Mouse (Mus musculus): Measurements from ENCODE around the gene 9530003J23Rik. TPM values are rescaled to one million over a fixed set of nuclear protein-coding genes. Genes with fewer than 3 reads are reported as not detected.
"Not testable (repeated sequence)": the region's sequence is repeated elsewhere in the genome, so short reads cannot be mapped to it uniquely, and the experiment has no call there.

The 9530003J23Rik gene
- polyA plus RNA-seq, 1 experiment from 2014 or later = not detected

DNA sequence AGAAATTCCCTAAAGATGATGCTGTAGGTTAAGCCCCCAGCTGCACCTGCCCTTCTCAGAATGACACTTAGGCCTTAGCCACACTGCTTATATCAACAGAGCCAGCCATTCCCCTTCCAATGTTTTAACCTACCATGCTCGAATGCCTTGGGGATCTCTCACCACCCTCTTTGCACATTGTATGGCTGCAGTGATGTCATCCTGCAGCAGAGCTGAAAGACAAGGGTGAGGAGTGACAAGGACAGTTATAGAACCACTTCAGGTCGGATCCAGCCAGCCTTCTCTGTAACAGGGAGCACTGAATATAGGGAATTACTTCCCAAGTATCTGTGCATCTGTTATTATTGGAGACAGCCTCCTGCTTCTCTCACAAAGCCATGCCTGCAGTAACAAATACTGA is 40.0 kb upstream of the 9530003J23Rik start:
- not testable (repeated sequence) for H3K4me1 ChIP-seq (replicated peaks); H3K9me3 ChIP-seq; H3K36me3 ChIP-seq; H3K27ac ChIP-seq; ATAC-seq; H3K4me2 ChIP-seq (replicated peaks); H3K9ac ChIP-seq; H3K27me3 ChIP-seq (replicated peaks); H3K4me3 ChIP-seq (replicated peaks)
- WGBS = 50% methylated on average over 2 of the region's 2 CpGs

DNA sequence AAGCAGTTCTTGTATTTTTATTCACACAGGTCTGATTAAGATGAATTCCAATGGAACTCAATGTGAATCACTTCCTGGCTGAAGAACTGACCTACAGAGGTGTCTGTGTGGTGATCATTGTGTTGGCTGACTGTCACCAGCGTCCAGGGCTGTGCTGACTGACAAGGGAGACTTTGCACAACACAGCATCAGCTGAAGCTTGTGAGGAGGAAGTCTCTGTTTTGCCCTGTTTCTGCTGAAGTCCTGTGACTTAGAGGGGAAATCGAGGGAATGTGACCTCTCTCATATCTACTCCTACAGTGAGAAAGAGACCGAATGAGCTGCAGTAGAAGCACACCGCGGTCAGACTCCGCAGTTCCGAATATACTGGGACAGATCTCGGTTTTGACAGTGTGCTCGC is 39.3 kb upstream of the 9530003J23Rik start:
- H3K4me2 ChIP-seq (replicated peaks); H3K9me3 ChIP-seq; H3K4me3 ChIP-seq (replicated peaks); H3K4me1 ChIP-seq (replicated peaks); ATAC-seq; H3K27me3 ChIP-seq (replicated peaks); H3K27ac ChIP-seq; H3K36me3 ChIP-seq; H3K9ac ChIP-seq: not testable (repeated sequence)
- WGBS = 85% methylated on average over 9 of the region's 9 CpGs

DNA sequence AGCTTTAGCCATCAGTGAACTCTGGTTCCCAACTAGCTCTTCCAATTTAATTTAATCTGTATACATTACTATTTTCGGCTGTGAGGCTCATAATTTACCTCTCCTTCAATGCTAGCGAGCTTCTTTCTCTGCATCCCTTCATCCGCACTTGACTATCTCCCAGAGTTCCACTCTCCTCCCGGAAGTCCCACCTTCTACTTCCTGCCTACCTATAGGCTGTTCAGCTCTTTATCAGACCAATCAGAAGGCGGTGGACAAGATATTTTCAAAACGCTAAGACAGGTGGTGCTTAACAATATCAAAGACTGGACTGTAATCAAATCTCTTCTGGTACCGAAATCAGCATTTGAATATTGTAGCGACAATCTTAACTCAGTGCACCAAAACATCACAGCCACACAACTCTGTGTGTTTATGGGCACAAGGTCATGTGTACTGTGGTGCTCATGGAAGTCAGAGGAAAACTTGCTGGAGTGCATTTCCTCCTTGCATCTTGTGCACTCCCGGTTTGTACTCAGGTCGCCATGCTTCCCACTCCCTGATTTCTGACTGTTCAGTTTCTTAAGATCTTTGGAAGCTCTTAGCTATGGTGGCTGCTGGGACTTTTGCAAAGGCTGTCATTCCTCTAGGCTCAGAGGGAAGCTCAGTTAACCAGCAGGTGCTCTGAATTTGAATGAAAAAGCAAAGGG is 37.3 kb upstream of the 9530003J23Rik start:
- Histone ChIP-seq H3K27ac (no peak overlapping the region), H3K4me2 (replicated peaks) (no peak overlapping the region), H3K9me3 (no peaks in the 10 kb centered on the region), H3K4me3 (replicated peaks) (no peak overlapping the region), H3K36me3 (no peaks in the 10 kb centered on the region), H3K27me3 (replicated peaks) (no peaks in the 10 kb centered on the region), H3K4me1 (replicated peaks) (no peaks in the 10 kb centered on the region), H3K9ac (no peak overlapping the region)
- ATAC-seq = no peak
- 82% methylated on average over 10 of the region's 10 CpGs for WGBS

DNA sequence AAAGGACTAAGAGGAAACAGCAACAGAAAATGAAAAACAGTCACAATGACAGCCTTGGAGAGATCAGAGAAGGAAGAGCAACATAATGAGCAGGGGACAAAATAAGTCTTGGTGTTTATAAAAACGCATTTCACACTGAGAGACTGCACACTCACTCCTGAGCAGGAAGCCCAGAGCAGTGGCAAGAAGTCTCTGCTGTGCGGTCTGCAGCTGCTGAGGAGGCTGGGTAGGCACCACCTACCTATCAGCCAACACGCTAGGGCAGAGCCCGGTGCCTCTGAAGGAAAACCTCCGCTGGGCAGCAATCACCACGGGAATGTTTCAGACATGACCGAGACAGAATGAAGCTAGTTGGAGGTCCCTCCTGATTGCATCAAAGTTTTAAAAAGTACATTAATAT is 36.1 kb upstream of the 9530003J23Rik start:
- not testable (repeated sequence) for H3K4me3 ChIP-seq (replicated peaks); H3K4me2 ChIP-seq (replicated peaks); H3K9ac ChIP-seq; H3K27me3 ChIP-seq (replicated peaks); H3K36me3 ChIP-seq; H3K4me1 ChIP-seq (replicated peaks); H3K9me3 ChIP-seq; H3K27ac ChIP-seq; ATAC-seq
- WGBS = 78% methylated on average over 4 of the region's 7 CpGs

DNA sequence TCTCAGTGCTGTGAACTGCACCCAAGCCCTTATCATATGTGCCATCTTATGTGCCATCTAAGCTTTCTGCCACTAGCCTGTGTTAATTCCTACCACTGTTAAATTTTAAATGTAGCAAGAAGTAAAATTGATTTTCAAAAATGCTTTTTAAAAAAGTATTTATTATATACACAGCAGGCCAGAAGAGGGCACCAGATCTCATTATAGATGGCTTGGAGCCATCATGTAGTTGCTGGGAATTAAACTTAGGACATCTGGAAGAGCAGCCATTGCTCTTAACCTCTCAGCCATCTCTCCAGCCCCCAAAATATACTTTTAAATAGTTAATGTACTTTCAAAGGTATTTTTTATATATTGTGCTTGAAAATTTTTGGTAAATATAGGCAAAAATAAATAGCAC is 33.5 kb upstream of the 9530003J23Rik start:
- H3K4me3 ChIP-seq (replicated peaks) = no peak overlapping the region
- no peak overlapping the region for H3K9ac ChIP-seq
- no peaks in the 10 kb centered on the region for H3K9me3 ChIP-seq
- no peaks in the 10 kb centered on the region for H3K4me1 ChIP-seq (replicated peaks)
- H3K4me2 ChIP-seq (replicated peaks) = no peak overlapping the region
- H3K36me3 ChIP-seq = no peaks in the 10 kb centered on the region
- no peak for ATAC-seq
- no peaks in the 10 kb centered on the region for H3K27me3 ChIP-seq (replicated peaks)
- H3K27ac ChIP-seq = no peak overlapping the region

DNA sequence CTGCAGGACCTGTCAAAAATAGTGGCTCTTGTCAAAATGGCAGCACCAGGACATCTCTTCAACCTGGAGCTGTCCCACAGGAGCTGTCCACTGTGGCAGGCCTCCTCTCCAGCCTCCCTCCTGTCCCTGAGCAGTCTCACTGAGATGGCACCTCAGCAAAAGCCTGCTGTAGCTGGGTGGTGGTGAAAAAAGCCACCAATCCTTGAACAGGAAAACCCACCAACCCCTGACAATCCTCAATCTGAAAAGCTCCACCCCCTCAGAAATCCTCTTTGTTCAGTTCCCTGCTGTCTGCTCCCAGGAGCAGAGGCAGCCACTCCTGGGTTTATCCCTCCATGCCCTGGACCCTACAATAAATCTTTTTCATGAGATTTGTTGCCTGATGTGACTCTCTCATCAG is 21.4 kb upstream of the 9530003J23Rik start:
- no peaks in the 10 kb centered on the region for H3K9me3 ChIP-seq
- H3K27ac ChIP-seq = no peak overlapping the region
- no peak overlapping the region for H3K4me2 ChIP-seq (replicated peaks)
- H3K9ac ChIP-seq = no peak overlapping the region
- no peak overlapping the region for H3K4me3 ChIP-seq (replicated peaks)
- H3K27me3 ChIP-seq (replicated peaks) = no peaks in the 10 kb centered on the region
- H3K36me3 ChIP-seq = no peaks in the 10 kb centered on the region
- H3K4me1 ChIP-seq (replicated peaks) = no peaks in the 10 kb centered on the region
- ATAC-seq = no peak

DNA sequence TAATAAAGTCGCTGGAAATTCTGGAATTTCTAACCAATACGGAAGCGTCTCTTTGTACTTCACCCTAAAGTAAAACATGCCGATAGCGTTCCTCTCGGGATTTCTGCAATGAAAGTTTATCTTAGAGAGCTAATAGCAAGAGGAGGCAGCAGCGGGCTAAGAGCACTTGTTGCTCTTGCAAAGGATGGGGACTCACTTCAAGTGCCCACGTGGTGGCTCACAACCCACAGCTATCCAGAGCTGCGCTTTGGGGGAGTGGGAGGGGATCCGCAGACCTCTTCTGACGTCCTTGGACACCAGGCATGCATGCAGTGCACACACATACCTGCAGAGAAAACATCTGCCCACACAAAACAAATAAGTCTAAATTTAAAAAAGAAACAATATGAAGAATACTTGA is 2.6 kb downstream of the 9530003J23Rik start:
- Histone ChIP-seq H3K27ac (no peak overlapping the region), H3K4me2 (replicated peaks) (peak overlapping the region; percentile 33), H3K36me3 (no peaks in the 10 kb centered on the region), H3K27me3 (replicated peaks) (no peaks in the 10 kb centered on the region), H3K9ac (no peak overlapping the region), H3K4me3 (replicated peaks) (no peak overlapping the region), H3K4me1 (replicated peaks) (no peaks in the 10 kb centered on the region), H3K9me3 (no peaks in the 10 kb centered on the region)
- ATAC-seq = no peak
- WGBS = 37% methylated on average over 11 of the region's 11 CpGs

DNA sequence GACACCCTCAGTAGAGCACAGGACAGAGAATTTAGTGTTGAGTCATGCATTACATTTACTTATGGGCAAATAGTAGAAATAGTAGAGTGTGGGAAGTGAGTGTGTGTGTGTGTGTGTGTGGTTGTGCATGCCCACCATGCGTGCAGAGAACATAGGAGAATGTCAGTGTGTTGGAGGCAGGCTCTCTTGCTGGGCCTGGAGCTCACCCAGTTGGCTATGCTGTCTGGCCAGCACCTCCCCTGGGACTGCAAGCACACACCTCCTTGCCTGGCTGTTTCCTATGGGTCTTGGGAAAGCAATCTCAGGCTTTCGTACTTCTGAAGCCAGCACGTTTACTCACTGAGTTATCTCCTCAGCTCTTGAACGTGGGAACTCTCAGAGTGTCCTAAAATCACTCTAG is 3.7 kb downstream of the 9530003J23Rik start:
- H3K27ac ChIP-seq = no peak overlapping the region
- H3K9ac ChIP-seq = no peak overlapping the region
- WGBS = 65% methylated on average over 4 of the region's 4 CpGs
- no peaks in the 10 kb centered on the region for H3K36me3 ChIP-seq
- no peak overlapping the region for H3K4me3 ChIP-seq (replicated peaks)
- H3K9me3 ChIP-seq = no peaks in the 10 kb centered on the region
- H3K4me2 ChIP-seq (replicated peaks) = no peak overlapping the region
- H3K4me1 ChIP-seq (replicated peaks) = no peaks in the 10 kb centered on the region
- no peak for ATAC-seq
- no peaks in the 10 kb centered on the region for H3K27me3 ChIP-seq (replicated peaks)

DNA sequence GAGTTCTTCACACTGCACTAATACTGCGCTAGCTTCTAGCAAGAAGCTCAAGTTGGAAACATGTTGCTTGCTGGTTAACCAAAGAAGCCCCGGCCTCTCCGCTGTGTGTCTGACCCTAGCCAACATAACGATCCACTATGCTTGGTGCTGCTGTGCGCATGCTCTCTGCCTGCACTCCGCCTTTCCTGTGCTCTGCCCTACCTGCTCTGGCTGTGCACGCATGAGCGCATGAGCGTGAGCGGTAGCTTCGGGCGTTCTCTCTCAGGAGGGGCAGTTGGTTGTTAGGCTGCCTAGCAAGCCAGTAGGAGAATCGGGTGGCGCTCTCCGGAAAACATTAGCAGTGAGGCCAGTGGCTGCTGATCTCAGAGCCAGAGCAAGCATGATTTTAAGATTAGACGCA is 8.7 kb downstream of the 9530003J23Rik start:
- ATAC-seq = peak; percentile 68
- 66% methylated on average over 16 of the region's 16 CpGs for WGBS

DNA sequence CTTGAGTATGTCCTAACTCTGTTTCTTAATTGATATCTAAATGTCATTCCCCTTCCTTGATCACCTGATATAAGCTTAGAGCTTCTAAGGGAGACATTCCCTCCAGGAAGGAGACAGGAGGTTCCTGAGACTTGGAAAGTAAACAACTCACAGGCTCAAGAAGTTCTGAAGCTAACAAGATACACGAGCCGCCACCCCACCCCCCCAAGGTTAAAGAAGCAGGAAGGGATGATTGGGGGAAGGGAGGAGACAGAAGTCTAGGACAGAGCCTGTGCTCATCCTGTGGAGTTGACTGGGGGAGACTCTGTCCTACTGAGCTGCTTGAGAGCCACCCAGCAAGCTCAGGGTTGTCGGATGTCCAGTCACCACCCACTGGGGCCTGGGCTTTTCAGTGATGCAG is 12.5 kb downstream of the 9530003J23Rik start:
- 73% methylated on average over 3 of the region's 3 CpGs for WGBS
- no peaks in the 10 kb centered on the region for H3K9me3 ChIP-seq
- peaks cover 8% of the 10 kb centered on the region; the same call in 1 of the 2 replicates for H3K36me3 ChIP-seq
- H3K4me2 ChIP-seq (replicated peaks) = no peak overlapping the region
- H3K27me3 ChIP-seq (replicated peaks) = no peaks in the 10 kb centered on the region
- no peak overlapping the region for H3K4me3 ChIP-seq (replicated peaks)
- no peak overlapping the region for H3K9ac ChIP-seq
- peaks cover 9% of the 10 kb centered on the region; the same call in 1 of the 2 replicates for H3K4me1 ChIP-seq (replicated peaks)
- ATAC-seq = no peak
- no peak overlapping the region for H3K27ac ChIP-seq

More for the DNA sequence above, 8.7 kb downstream of the 9530003J23Rik start:
- no peak overlapping the region for H3K4me3 ChIP-seq (replicated peaks)
- H3K9me3 ChIP-seq = no peaks in the 10 kb centered on the region
- no peaks in the 10 kb centered on the region for H3K36me3 ChIP-seq
- H3K4me1 ChIP-seq (replicated peaks) = 0 out of 2 replicates have a peak, but pooled peaks cover under 1% of the 10 kb centered on the region
- no peak overlapping the region for H3K27ac ChIP-seq
- H3K4me2 ChIP-seq (replicated peaks) = no peak overlapping the region
- no peaks in the 10 kb centered on the region for H3K27me3 ChIP-seq (replicated peaks)
- no peak overlapping the region for H3K9ac ChIP-seq

DNA sequence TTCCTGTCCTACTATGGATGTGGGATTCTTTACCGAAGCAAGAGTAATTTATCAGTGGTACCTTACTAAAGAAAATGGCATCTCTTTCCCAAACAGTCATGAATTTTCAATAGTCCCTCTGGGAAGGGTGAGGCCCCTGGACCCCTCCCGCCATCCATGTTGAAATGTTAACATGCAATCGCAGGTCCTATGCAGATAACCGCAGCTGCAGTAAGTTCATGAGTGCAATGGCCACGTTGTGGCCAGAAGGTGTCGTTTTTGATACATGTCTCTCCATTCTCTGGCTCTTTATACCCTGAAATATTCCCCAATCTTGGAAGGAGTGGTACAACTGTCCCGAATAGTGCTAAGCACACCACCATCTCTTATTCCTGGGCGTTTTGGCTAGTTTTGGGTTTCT is 13.4 kb downstream of the 9530003J23Rik start:
- WGBS = 59% methylated on average over 8 of the region's 8 CpGs
- H3K4me3 ChIP-seq (replicated peaks) = peak overlapping the region; percentile 74; the same call in 1 of the 2 replicates
- H3K36me3 ChIP-seq = peaks cover 15% of the 10 kb centered on the region
- H3K9me3 ChIP-seq = no peaks in the 10 kb centered on the region
- H3K9ac ChIP-seq = 0 out of 2 replicates have a peak overlapping the region, but pooled peaks have one; percentile 91
- H3K4me2 ChIP-seq (replicated peaks) = peak overlapping the region; percentile 77
- ATAC-seq = no peak
- peaks cover 9% of the 10 kb centered on the region; the same call in 1 of the 2 replicates for H3K4me1 ChIP-seq (replicated peaks)
- H3K27ac ChIP-seq = no peak overlapping the region
- H3K27me3 ChIP-seq (replicated peaks) = no peaks in the 10 kb centered on the region

DNA sequence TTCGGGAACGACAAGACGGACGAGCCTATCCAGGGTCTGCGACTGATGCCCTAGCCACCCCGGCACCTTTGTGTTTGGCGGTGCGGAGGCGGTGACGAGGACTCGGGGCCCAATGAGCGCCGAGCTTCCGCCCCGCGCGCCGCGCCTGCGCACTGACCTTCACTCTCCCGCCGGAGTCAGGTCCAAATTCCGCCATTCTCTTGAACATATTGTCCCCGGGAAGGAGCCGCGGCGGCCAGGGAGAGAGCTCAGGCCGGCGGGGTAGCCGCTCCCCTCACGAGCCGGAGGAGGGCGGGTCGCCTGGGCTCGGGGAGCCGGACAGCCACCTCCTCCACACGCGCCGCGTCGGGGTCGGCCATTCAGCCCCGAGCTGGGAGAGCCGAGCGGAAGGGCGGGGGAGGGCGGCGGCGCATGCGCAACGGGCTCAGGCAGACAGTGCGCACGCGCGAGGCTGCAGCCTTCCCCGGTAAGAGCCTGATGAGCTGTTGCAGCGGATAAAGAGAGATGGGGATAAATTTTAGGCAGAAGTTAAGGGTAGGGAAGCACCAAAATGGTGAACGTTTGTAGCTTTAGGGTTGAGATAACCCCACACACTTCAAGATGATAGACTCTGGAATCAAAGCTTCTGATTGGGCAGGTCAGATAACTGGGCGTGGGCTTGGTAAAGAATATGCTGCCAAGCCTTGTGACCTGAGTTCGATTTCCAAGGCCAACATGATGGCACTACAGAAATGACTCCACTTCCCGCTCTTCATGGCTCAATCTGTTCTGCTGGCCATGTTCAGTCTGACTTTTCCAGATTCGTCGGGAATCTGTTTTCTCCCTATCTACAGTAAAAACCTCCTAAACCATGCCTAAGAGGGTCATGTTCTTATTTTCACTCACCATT is 14.2 kb downstream of the 9530003J23Rik start, which contains the start of gene Yeats4:
Gene Yeats4 (minus strand): TSS at position 406 of the 889 bp plus-strand sequence.
- peak within 1 kb of the TSS; percentile 98 for H3K27ac ChIP-seq
- peak within 1 kb of the TSS; percentile 77 for H3K4me2 ChIP-seq (replicated peaks)
- peaks cover 18% of the 10 kb centered on the region for H3K36me3 ChIP-seq
- H3K27me3 ChIP-seq (replicated peaks) = no peaks in the 10 kb centered on the region
- H3K4me3 ChIP-seq (replicated peaks) = peak within 1 kb of the TSS; percentile 74
- WGBS = under 1% methylated on average over 62 of the region's 63 CpGs
- no peaks in the 10 kb centered on the region for H3K9me3 ChIP-seq
- H3K9ac ChIP-seq = peak within 1 kb of the TSS; percentile 91
- peak; percentile 98 for ATAC-seq
- H3K4me1 ChIP-seq (replicated peaks) = peaks cover 9% of the 10 kb centered on the region; the same call in 1 of the 2 replicates
